ENCODE assay signal across 8 mouse cellular contexts in genomic region chr10:93291352-93291751, GRCm38 (mm10). TPM values are rescaled to one million over a fixed set of nuclear protein-coding genes. Genes with fewer than 3 reads are reported as not detected.
DNase-seq lines count a peak whose midpoint lies in the region; ATAC-seq and TF ChIP-seq lines count a peak whose summit lies in the region.

No protein-coding gene starts in this region.

- H3K27me3 ChIP-seq in forebrain, embryonic 11.5 days (ENCODE audit: control insufficient read depth, insufficient read depth, low read length) = no peaks in the 10 kb centered on the region
- no peaks in the 10 kb centered on the region for H3K27me3 ChIP-seq in hindbrain, postnatal 0 days (ENCODE audit: insufficient read depth, low read length)
- H3K27me3 ChIP-seq in lung, embryonic 15.5 days = no peaks in the 10 kb centered on the region

- peak; percentile 75 for TF ChIP-seq CTCF in bone marrow macrophage, adult 2 months (IDR thresholded peaks at IDR 0.05; ENCODE audit: low read depth, low read length)
- TF ChIP-seq CTCF in hindbrain, postnatal 0 days (IDR thresholded peaks at IDR 0.05; ENCODE audit: low read depth) = peak; percentile 84

- H3K9me3 ChIP-seq in forebrain, embryonic 11.5 days (ENCODE audit: control insufficient read depth, low read length) = no peaks in the 10 kb centered on the region
- no peaks in the 10 kb centered on the region for H3K9me3 ChIP-seq in hindbrain, postnatal 0 days (ENCODE audit: low read length)
- H3K9me3 ChIP-seq in lung, embryonic 15.5 days = no peaks in the 10 kb centered on the region

- H3K4me1 ChIP-seq in bone marrow macrophage, adult 2 months (ENCODE audit: control insufficient read depth, insufficient read depth, low read length) = peaks cover 12% of the 10 kb centered on the region
- 0 out of 2 replicates have a peak, but pooled peaks cover 6% of the 10 kb centered on the region for H3K4me1 ChIP-seq in forebrain, embryonic 11.5 days (replicated peaks; ENCODE audit: control insufficient read depth, insufficient read depth, low read length)
- 0 out of 2 replicates have a peak, but pooled peaks cover 11% of the 10 kb centered on the region for H3K4me1 ChIP-seq in hindbrain, postnatal 0 days (ENCODE audit: insufficient read depth, low read length)
- peaks cover 43% of the 10 kb centered on the region for H3K4me1 ChIP-seq in lung, embryonic 15.5 days

- WGBS in forebrain, embryonic 11.5 days = 31% methylated on average over 7 of the region's 7 CpGs
- 37% methylated on average over 7 of the region's 7 CpGs for WGBS in hindbrain, postnatal 0 days
- WGBS in lung, embryonic 15.5 days = 35% methylated on average over 7 of the region's 7 CpGs

- ATAC-seq in forebrain, embryonic 11.5 days (replicated peaks; ENCODE audit: low FRiP score) = peak; percentile 39
- ATAC-seq in hindbrain, postnatal 0 days = peak; percentile 52; the same call in 1 of the 2 replicates
- ATAC-seq in lung, embryonic 15.5 days (ENCODE audit: borderline replicate concordance, extremely low read depth, low FRiP score, low TSS enrichment) = peak; percentile 13; the same call in 1 of the 2 replicates
- ATAC-seq in CD4-positive, CD25-positive, alpha-beta regulatory T cell, adult 4 months = no peak

- H3K27ac ChIP-seq in bone marrow macrophage, adult 2 months (ENCODE audit: insufficient read depth, low read depth, low read length) = no peak overlapping the region
- H3K27ac ChIP-seq in forebrain, embryonic 11.5 days (ENCODE audit: low read depth, low read length) = no peak overlapping the region
- H3K27ac ChIP-seq in hindbrain, postnatal 0 days = peak overlapping the region; percentile 51
- no peak overlapping the region for H3K27ac ChIP-seq in lung, embryonic 15.5 days

- peak; percentile 53 for DNase-seq in right cerebral cortex, postnatal 4 days
- no peak for DNase-seq in right cerebral cortex, postnatal 25 days
- DNase-seq in forebrain, embryonic 11.5 days (ENCODE audit: low spot score) = peak; percentile 84
- DNase-seq in hindbrain, postnatal 0 days (ENCODE audit: low spot score) = peak; percentile 67
- DNase-seq in skeletal muscle tissue, adult 2 months (ENCODE audit: low read depth, low spot score) = peak; percentile 43

- H3K36me3 ChIP-seq in forebrain, embryonic 11.5 days (ENCODE audit: control insufficient read depth, insufficient read depth, low read length) = no peaks in the 10 kb centered on the region
- H3K36me3 ChIP-seq in hindbrain, postnatal 0 days (ENCODE audit: insufficient read depth, low read length) = no peaks in the 10 kb centered on the region
- H3K36me3 ChIP-seq in lung, embryonic 15.5 days = no peaks in the 10 kb centered on the region; the same call in 1 of the 2 replicates

- no peak overlapping the region for H3K4me2 ChIP-seq in forebrain, embryonic 11.5 days (ENCODE audit: low read depth, low read length, severe bottlenecking)
- no peak overlapping the region for H3K4me2 ChIP-seq in hindbrain, postnatal 0 days (ENCODE audit: low read depth, low read length)
- no peak overlapping the region for H3K4me2 ChIP-seq in lung, embryonic 15.5 days

- TF ChIP-seq POLR2A in bone marrow macrophage, adult 2 months (IDR thresholded peaks at IDR 0.05; ENCODE audit: borderline replicate concordance, low read depth, low read length) = no peak

- no peak overlapping the region for H3K9ac ChIP-seq in forebrain, embryonic 11.5 days (ENCODE audit: low read length)
- H3K9ac ChIP-seq in hindbrain, postnatal 0 days (replicated peaks; ENCODE audit: low read length) = no peak overlapping the region
- no peak overlapping the region for H3K9ac ChIP-seq in lung, embryonic 15.5 days

- H3K4me3 ChIP-seq in bone marrow macrophage, adult 2 months (ENCODE audit: insufficient read depth, low read length) = no peak overlapping the region
- no peak overlapping the region for H3K4me3 ChIP-seq in forebrain, embryonic 11.5 days (ENCODE audit: low read depth, low read length)
- H3K4me3 ChIP-seq in hindbrain, postnatal 0 days (ENCODE audit: low read length) = no peak overlapping the region
- no peak overlapping the region for H3K4me3 ChIP-seq in lung, embryonic 15.5 days

RNA-seq across cellular contexts. Expression of gene Elk3, which starts 19.6 kb away (rescaled TPM):
- polyA plus RNA-seq in bone marrow macrophage, adult 2 months (2012; ENCODE audit: insufficient read depth, insufficient read length, missing spikeins) = 57.2 and 65.1 TPM in 2 replicates
- 13.8 and 16.5 TPM in 2 replicates for polyA plus RNA-seq in forebrain, embryonic 11.5 days (2014; fragmentation: Nextera tagmentation; extraction: Ambion mirVana)
- total RNA-seq in hindbrain, postnatal 0 days (2014; rRNA removed) = 7.6 and 9.5 TPM in 2 replicates
- 6.2 and 7.1 TPM in 2 replicates for polyA plus RNA-seq in hindbrain, postnatal 0 days (2015; fragmentation: Nextera tagmentation; extraction: Ambion mirVana)
- 51.9 and 52.3 TPM in 2 replicates for polyA plus RNA-seq in lung, embryonic 15.5 days (2015; fragmentation: Nextera tagmentation; extraction: Ambion mirVana)
- 10 to 100 TPM; 26.0 to 26.3 TPM for polyA plus RNA-seq in CD4-positive, CD25-positive, alpha-beta regulatory T cell, adult 4 months (2017; shearing (Covaris generic))
